Mouse (Mus musculus): Measurements from ENCODE around the gene Ppp1r16b.
A peak's percentile ranks its signal among the peaks of the same experiment; 100 is the strongest.

Gene Ppp1r16b

DNA sequence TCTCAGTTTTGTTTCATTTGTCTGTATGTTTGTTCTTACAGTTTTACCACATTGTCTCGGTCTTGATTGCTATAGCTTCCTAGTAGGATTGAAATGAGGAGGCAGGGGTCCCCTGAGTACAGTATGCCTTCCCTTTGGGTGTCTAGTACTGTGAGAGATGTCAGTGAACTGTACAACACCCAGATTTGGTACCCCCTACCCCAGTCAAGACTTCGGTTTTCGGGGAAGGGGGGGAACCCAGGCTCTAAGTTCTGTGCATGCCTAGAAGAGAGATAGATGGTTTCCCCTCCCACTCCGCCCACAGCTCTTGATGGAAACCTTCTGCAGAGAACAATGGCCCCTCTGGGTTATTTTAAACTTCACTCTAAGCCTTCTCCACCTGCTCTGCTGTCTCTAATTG lies at the start of gene Ppp1r16b:
TSS of gene Ppp1r16b (plus strand) at position 301 of the 400 bp plus-strand sequence.
- no peak for DNase-seq (ENCODE audit: low spot score in 2 of 2)

DNA sequence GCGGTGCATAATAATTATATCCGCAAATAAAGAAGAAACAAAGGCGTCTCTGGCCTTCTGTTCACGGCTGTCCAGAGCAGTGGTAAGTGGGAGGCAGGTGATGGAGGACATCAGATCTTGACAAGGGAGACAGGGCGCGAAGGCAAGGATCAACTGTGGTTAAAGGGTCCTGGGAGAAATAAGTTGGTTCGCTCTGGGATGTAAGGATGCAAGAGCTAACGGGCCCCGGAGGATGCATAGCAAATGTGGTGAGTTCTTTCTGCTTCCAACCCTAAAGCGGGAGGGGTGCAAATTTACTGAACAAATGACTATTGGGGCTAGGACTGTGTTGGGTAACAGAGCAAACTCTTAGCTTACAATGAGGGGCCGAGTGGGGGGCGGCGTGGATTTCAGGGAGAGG lies 49.5 kb upstream of the Ppp1r16b start:
- no peak for DNase-seq (ENCODE audit: low spot score in 2 of 2)

DNA sequence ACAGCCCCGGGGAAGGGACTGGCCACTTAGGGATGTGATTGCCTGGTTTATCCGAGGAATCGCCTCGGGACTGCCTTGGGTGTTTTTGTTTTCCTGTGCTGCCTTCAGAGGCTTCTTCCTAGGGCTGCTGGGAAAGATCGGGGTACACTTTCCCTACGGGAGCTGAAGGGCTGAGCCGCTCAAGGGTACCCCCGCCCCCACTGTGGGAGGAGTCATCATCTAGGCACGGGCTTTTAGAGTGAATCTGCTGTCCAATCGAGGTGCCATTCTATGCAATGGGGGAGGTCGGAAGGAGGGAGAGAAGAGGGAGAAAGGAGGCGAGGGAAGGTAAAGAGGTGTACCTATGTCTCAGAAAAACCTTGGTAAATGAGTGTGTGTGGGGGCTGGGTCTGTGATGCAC lies 48.9 kb upstream of the Ppp1r16b start:
- DNase-seq (ENCODE audit: low spot score in 2 of 2): peak in 1 of 2 experiments; percentile 37

DNA sequence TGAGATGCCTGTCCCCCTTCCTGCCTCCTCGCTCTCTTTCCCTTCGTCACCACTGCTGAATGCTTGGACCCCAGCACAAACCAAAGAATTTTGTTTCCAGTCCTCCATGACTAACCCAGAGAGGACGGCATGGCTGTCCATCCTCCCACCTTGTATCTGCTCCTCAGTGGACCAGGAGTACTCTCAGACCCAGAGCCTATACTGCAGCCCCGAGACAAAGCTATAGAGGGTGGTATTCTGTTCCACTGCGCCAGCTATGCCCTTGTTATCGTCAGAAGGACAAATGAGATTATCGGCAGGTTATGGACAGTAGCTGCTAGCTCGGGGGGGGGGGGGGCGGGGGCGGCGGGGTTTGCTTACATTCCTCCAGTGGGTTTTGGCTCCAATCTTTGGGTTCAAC lies 48.4 kb upstream of the Ppp1r16b start:
- no peak for DNase-seq (ENCODE audit: low spot score in 2 of 2)

DNA sequence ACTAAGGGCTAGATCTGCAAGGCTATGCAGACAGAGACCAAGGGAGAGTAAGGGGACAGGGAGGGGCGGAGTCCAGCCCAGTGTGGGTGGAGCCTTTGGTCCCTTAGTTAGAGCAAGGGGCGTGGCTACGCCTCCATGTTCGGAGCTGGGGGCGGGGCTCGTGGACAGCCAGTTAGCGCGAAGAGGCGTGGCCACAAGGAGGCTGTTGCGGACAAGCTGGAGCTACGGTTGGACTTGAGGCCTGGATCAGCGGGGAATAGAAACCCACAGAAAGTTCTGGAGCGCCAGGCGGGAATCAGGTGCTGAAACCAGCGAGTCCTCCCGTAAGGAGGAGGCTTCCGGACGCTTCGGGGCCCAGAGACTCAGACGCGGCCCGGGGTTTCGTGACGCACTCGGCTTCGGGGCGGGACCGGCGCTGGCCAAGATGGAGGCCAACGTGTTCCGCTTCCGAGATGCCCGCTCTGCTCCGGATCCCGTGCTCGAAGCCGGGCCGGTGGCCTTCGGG lies 40.4 kb upstream of the Ppp1r16b start, which contains the start of gene Actr5:
TSS of gene Actr5 (plus strand) at position 171 of the 505 bp plus-strand sequence.
- DNase-seq (ENCODE audit: low spot score in 2 of 2): peak; percentile 85 to 95

DNA sequence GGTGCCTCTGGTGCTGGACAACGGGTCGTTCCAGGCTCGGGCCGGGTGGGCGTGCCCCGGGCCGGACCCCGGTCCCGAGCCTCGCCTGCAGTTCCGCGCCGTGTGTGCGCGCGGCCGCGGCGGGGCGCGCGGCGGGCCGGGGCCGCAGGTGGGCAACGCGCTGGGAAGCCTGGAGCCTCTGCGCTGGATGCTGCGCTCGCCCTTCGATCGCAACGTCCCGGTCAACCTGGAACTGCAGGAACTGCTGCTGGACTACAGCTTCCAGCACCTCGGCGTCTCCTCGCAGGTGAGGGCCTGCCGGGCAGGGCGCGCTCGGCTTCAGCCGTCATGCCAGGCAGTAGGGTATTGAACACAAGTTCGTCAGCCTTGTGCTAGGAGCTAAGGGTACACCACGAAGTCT lies 40.0 kb upstream of the Ppp1r16b start:
- no peak for DNase-seq (ENCODE audit: low spot score in 2 of 2)

DNA sequence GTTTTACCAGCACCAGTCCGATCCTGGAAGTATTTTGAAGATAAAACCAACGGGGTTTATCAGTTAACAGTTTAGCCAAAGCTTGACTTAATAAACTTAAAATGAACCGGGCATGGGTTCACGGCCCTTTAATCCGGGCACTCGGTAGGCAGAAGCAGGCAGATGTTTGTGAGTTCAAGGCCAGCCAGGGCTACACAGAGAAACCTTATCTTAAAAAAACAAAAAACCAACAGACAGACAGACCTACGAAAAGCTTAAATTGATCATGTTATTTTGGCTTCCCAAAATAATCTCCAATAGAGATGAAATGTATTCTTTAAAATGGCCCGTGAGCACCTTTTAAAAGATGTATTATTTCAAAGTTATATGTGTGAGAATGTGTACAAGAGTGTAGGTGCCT lies 39.5 kb upstream of the Ppp1r16b start:
- no peak for DNase-seq (ENCODE audit: low spot score in 2 of 2)

DNA sequence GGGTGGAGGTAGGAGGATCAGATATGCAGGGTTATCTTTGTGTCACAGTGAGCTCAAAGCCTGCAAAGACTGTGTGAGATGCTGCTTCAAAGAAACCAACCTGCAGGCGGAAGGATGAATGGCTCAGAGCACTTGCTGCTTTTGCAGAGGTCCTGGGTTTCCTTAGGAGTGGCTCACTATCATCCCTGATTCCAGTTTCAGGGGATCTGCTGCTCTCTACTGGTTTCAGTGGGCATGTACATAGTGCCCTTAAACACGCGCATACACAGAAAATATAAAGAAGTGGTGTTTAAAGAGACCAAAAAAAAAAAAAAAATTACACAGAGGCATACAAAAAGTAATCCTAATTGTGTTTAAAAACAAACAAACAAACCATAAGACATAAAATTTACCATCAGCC lies 36.3 kb upstream of the Ppp1r16b start:
- DNase-seq (ENCODE audit: low spot score in 2 of 2): no peak

DNA sequence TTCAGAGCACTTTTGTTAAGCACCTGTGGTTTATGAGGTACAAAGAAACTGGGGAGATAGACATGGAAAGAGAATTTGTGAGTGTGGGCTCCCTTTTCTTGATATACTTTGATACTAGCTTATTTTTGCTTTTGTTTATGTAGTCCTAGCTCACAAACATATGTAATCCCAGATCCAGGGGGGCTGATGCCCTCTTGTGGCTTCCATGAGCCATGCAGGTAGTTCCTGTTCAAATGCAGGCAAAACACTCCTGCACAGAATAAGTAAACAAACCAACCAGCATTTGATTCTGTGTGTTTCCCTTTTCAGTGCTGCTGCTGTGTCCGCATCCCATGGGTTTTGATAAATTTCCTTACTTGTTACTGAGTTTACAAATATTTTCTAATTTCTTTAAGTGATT lies 35.8 kb upstream of the Ppp1r16b start:
- DNase-seq (ENCODE audit: low spot score in 2 of 2): peak in 1 of 2 experiments; percentile 51

DNA sequence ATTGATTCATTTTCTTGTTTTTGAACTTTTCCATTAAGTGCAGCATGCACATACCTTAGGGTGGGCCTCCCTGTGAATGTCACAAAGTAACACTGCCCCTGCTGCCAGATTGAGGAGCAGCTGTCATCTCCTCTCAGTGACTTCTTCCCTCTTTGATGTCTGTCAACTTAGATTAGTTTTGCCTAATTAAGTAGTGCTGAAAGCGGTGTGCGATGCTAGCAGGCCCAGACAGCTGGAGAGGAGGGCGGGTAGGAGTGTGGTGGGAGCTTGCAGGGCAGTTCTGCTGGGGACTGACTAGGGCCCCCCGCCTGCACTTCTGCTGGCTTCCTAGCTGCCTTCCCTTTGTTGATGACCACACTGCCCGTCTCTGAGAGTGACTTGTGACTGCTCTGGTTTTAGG lies 33.3 kb upstream of the Ppp1r16b start:
- DNase-seq (ENCODE audit: low spot score in 2 of 2): no peak

DNA sequence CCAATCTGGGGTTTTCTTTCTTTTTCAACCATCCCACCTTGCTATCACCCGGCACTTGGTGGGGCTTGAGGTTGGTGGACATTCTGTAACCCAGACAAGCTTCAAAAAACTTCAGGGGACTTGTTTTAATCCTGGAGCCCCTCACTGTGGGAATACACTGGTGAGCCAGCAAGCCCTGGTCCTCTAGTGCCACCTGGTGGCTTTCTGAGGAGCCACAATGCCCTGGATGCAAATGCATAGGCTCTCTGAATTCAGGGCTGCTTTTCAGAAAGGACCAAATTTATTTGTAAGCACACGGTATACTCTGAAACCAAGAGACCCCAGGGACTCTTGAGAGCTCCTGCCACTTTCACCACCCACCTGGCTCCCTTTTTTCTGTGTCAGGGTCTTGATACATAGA lies 23.3 kb upstream of the Ppp1r16b start:
- DNase-seq (ENCODE audit: low spot score in 2 of 2): peak; percentile 82 to 86

DNA sequence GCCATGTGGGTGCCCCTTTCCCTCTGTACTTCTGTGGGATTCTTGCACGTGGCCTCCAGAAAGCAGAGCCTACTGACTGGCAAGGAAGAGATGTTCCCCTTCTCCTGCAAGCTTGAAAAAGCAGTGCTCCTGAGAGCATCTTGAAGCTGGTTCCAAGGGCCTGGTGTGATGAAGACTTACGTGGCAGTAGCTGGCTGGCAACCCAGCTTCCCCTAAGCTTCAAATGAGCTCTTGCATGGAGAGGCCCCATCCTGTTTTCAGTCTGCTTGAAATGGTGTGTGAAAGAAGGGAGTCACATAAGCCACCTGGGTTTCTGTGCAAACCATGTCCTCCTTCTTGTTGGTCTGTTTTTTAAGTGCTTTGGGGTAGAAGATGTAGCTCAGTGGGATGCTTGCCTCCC lies 22.6 kb upstream of the Ppp1r16b start:
- DNase-seq (ENCODE audit: low spot score in 2 of 2): no peak

DNA sequence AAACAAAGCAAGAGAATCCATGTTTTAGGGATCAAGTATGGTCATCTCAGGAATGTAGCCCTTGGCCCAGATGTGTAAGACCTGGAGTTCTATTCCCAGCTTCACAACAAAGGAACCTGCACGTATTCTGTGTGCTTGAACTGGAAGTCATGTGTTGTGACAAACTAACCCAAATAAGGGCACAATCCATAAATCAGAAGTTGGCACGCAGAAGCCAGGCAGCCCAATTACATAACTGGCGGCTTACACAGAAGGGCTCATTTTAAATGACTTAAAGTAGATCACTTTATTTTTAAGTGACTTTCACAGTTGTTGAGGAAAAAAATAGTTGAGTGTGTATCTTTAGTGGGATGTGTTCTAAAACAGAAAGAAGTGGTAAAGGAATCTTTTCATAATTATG lies 21.4 kb upstream of the Ppp1r16b start:
- peak; percentile 55 to 58 for DNase-seq (ENCODE audit: low spot score in 2 of 2)

DNA sequence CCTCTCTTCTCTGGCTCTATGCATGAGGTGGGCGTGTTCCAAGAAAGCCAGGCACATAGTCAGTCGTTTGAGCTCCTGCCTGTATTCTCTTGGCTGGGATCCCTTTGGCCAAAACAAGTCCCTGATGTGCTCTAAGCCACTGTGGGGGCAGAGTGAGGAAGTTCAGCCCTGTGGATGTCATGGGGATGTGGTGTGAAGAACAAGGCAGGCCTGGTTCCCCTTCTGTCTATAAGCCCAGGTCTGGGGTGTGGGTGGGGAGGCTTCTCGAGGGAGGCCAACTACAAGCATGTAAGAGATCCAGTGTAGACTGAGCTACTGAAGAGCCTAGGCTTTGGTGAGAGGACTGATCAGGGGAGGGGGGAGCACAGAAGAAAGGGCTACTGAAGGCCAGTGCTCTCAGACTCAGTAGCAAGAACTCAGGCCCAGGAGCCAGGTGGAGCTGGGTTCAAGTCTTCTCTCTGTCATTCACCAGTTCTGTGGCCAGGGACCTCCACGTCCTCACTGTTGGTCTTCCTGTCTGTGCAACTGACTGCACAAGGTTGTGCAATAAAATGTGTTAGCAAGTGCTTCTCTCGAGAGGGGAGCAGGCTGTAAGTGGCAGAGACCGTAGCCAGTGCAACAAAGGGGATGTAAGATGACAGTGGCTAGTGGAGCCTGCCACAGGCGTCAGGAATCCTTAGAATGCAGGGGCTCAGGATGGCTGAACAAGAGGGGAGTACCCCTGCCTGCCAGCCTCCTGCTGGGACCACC lies 13.9 kb upstream of the Ppp1r16b start:
- DNase-seq (ENCODE audit: low spot score in 2 of 2): no peak

DNA sequence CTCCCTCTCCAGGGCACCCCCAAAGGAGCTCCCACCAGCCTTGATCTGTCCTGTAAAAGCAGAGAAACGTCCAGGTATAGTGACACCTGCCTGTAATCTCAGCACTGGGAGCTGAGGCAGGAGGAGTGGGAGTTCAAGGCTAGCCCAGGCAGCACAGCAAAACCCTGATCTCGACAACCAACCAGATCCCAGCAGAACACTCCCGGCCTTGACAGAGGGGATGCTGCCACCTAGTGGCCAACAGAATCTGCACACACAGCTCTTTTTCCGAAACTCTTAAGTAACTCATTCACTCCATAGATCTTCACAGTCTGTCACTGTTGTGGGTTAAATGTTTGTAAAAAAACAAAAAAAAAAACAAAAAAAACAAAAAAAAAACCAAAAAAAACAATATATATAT lies 12.2 kb upstream of the Ppp1r16b start:
- DNase-seq (ENCODE audit: low spot score in 2 of 2): peak; percentile 89 to 91

DNA sequence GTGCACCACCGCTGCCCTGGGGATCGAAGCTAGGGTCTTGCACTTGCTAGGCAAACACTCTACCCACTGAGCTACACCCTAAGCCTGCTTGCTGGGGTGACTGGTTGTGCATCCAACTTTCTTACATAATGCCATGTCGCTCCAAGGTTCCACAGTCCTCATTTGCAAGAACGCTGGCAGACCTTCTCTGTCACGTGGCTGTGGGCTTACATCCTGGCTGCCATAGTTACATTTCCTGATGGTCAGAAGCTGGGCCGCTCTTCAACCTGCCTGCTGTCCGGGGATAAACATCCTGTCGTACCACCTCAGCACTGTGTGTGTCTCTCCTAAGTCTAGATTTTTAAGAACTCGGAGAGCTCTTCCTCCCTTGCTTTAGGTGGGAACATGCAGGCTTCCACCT lies 10.5 kb upstream of the Ppp1r16b start:
- DNase-seq (ENCODE audit: low spot score in 2 of 2): no peak

DNA sequence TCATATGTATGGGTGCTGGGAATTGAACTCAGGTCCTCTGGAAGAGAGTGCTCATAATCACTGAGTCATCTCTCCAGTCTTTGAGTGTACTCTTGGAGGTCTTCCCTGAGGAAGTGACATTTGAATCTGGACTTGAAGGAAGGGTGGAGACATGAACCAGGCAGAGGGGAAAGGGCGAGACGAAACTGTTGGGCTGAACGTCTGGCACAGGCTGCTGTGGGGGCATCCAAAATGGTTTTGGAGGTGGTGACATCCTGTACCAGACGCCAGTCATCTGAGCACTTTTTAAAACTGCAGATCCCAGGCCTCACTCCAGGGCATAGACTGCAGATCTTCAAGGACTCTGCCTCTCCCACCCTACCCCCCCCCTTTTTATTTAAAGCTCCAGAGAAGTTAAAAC lies 9.4 kb upstream of the Ppp1r16b start:
- DNase-seq (ENCODE audit: low spot score in 2 of 2): no peak

DNA sequence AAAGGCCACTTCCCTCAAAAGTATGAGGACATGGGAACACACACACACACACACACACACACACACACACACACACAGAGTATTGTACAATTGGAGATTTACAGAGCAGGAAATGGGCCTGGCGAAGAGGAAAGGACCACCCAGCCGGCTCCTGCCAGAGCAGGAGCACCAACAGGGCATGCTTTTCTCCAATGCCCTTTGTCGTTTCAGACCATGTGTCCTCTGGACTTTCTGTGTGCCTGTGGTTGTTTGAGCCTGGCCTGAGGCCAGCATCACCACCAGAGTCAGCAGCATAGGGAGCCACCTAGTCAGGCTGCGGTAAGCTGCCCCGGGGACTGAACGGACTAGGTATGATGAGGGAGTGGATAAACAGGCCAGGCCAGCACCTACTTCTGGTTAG lies 6.4 kb upstream of the Ppp1r16b start:
- DNase-seq (ENCODE audit: low spot score in 2 of 2): no peak

DNA sequence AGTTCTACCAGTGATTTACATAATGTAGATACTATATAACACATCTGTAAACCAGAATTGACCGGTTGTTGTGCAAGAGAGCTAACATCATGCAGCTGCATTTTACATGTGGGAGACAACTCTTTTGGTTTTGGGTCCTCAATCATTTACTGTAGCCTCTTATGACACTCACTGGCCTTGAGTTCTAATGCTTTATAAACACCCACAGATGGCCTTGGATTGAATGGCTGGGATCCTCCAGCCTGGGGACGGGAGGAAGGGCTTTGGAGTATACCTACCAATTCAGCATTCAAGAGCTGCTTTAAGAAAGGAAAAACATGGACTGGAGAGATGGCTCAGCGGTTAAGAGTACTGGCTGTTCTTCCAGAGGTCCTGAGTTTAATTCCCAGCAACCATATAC lies 5.9 kb upstream of the Ppp1r16b start:
- DNase-seq (ENCODE audit: low spot score in 2 of 2): no peak

DNA sequence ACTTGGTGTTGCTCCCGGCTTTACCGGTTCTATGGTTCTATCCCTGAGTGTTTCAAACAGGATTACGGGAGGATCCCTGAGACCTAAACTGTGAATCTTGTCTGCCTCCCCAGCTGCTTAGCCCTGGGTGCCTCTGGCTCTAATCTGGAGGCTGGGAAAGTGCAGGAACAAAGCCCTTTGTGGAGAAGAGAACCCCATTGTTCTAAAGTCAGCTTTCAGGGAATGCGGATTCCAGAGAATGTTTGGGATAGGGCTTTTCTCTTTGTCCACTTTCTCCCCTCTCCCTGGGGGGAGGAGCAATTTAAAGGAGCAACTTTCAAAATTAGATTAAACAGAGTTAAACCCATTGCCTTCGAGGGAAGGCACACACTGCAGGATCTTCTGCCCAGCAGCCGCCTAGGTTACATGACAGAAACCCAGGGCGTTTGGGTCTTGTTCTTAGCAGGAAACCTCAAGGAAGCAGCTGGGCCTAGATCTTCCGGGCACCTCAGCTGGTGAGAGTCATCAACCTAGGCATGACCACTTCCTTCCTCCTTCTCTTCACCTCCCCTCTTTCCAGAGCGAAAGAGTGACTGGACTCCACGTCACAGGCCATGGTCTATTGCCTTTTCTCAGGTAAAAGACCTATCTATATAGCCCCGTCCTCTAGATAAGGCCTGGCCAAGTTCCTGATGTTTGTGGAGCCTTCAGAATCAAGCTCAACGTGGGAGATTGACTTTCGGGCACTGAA lies 1.0 kb downstream of the Ppp1r16b start:
- no peak for DNase-seq (ENCODE audit: low spot score in 2 of 2)

DNA sequence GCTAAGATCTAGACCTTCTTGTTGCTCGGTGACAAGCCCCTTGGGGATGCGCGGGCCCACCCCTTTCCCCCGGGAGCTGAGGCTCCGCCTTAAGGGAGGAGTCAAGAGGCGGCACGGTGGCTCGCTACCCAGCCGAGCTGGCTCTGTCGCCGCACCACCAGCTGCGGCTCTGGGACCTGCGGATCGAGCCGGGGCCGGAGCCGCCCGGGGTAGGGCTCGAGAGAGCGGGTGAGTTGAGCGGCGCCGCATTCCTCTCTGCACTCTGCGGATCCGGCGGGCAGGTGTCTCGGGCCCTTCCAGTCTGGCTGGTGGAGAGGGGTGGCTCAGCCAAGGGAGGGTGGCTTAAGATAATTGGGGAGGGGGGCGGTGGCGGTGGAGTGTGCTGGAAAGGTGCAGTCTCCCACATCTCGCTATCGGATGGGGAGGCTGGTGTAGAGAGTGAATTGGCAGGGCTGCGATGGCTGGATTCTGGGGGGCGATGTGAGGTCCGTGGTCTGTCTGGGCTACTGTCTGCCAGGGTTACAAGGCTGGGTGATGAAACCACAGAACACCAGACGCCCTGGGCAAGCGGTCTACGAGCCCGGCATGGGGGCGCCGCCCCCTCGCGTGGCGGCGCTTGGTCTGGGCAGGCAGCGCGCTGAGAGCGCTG lies 1.9 kb downstream of the Ppp1r16b start:
- DNase-seq (ENCODE audit: low spot score in 2 of 2): peak; percentile 74 to 77

DNA sequence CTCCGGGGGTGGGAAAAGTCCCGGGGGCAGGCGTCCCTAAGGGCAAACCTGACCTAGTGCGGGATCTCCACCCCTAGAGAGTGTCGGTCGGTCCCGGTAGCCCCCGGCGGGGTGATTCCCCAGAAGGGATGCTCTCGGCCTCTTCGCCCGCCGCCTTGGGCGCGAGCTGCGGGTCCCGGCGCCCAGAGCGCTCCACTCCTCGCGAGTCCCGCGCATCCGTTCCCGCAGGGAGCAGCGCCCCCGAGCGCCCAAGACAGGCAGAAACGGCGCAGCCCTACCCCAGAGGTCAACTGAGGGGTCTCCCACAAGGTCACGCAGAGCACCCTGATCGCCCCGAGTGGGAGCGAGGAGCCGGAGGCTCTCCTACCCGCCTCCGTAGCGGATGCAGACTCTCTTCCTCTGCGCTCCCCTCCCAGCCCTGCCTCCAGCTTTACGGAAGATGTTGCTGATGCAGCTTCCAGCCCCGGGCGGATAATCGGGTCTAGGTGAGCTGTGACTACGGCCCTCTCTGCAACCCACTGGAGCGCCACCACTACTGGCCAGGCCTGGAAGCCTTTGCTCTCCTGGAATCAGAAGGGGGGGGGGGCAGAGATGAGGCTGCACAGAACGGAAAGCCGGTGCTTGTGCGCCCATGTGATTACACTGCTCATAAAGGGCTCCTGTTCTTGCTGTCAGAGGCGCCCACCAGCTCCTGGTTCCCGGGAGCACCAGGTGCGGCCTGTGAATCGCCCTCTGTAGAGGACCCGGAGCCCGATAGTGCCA lies 2.7 kb downstream of the Ppp1r16b start:
- peak; percentile 57 to 67 for DNase-seq (ENCODE audit: low spot score in 2 of 2)

Measured in right cerebral cortex, adult 2 months (tissue).